Mouse (Mus musculus) left cerebral cortex, adult 18-20 months (tissue): Measurements from ENCODE around the gene Ankrd52. TPM values are rescaled to one million over a fixed set of nuclear protein-coding genes. Genes with fewer than 3 reads are reported as not detected.

Experiments
- DNase-seq, 2 experiments: peaks; one replicate each; pipeline ENCODE4 v3.0.0; 2021 to 2022; ENCODE audit warnings: low spot score in 2 of 2, mixed read lengths in 1 of 2
- microRNA-seq, 2 experiments: library from miRNA; unstranded; fragments of <30 nt; microRNA quantifications; one replicate each; pipeline ENCODE4 v1.2.0; 2021
- total RNA-seq, 2 experiments: library from RNA; stranded (reverse); gene quantifications; 2 replicates each; pipeline ENCODE4 v1.2.3; 2021

The Ankrd52 gene
- total RNA-seq, 2 experiments from 2014 or later: 51.0 to 52.2 TPM

DNA sequence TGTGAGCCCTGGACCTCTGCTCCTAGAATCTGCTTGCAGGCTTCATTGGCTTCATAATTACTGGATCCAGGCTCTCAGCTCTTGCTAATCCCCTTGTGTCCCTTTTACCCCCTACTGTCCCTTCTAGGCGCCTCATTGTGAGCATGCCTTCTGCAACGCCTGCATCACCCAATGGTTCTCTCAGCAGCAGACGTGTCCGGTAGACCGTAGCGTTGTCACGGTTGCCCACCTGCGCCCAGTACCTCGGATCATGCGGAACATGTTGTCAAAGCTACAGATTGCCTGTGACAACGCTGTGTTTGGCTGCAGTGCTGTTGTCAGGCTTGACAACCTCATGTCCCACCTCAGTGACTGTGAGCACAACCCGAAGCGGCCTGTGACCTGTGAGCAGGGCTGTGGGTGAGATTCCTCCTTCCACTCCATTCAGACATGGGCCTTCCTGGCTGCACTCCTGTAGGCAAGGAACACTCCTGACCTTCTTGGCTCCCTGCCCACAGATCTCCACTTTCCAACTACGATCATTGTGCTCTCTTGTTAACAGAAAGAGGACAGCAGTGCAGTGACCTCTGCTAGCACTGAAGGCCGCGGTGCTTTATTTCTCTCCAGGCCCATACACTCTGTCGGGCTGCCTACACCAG, 58.4 kb downstream of the Ankrd52 start:
- no peak for DNase-seq

DNA sequence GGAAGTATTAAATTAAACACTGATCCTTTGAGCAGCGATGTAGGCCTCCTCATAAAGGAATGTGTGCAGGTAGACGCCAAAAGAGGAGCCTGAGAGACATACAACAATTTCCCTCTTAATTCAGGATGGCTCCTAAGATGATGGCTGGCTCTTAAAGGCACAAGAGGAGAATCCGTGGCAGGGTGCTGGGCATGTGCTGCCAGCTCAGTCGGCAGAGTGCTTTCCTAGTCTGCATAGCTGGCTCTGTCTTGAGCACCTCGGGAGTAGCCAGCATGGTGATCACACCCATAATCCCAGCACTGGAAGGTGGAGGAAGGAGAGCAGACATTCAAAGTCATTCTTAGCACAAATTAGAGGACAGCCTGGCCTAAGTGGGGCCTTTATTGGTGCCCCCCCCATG, 59.0 kb downstream of the Ankrd52 start:
- DNase-seq: no peak

- no peak for DNase-seq
Observed at GRCm38 (mm10) chr10:128436376-128436775, 59.5 kb downstream of the Ankrd52 start.

GRCm38 (mm10) chr10:128438675-128439279, 61.9 kb downstream of the Ankrd52 start:
- DNase-seq: no peak

GRCm38 (mm10) chr10:128440407-128440806, 63.5 kb downstream of the Ankrd52 start:
- no peak for DNase-seq

DNA sequence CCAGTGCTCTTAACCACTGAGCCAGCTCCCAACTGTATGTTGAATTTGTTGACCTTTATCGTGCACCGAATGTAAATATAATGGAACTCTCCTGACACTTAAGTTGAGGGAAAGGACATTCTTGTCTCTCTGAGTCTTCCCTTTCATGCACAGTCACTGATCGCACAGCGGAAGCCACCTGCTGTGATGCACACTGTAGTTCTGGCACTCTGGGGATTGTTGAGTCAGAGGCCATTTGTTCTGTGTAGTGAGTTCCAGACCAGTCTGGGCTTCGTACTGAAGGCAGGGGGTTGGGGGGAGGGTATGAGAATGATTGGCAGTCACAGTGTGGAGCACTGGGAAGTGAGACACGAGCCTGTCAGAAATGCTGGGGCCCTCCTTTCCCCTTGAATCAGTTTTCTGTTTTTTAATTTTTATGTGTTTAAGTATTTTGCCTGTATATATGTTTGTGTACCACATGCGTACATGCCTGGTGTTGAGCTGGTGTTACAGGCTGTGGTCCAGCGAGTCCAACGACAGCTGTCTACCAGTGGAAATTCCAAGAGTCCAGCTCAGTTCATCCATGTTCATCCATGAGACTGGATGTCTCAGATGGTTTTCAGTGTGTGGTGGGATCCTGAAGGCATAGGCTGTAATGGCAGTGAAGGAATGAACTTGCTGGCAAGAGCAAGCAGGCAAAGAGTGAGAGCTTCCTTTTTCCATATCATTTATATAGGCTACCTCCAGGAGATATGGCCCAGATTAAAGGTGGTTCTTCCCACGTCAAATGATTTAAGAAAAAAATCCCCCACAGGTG, 64.6 kb downstream of the Ankrd52 start:
- no peak for DNase-seq

- DNase-seq: no peak
Observed at GRCm38 (mm10) chr10:128442718-128443117, 65.8 kb downstream of the Ankrd52 start.

DNA sequence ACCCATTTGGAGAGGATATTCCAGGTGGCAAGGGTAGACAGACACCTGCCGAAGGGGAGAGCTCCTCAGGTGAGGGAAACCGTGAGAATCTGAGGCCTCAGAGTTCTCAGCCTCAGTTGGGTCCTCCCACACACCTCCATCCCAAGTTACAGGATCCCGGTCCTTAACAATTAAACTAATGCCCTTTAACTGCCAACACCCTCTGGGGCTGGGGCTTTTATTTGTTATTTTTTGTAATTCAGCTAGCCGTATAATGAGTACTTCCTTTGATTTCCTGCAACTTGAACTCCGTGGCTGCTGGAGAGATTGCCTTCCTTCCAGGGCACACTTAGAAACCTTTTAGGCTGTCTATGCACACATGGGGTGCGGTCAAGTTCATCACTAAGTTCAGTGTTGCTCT, 67.4 kb downstream of the Ankrd52 start:
- DNase-seq: no peak

DNA sequence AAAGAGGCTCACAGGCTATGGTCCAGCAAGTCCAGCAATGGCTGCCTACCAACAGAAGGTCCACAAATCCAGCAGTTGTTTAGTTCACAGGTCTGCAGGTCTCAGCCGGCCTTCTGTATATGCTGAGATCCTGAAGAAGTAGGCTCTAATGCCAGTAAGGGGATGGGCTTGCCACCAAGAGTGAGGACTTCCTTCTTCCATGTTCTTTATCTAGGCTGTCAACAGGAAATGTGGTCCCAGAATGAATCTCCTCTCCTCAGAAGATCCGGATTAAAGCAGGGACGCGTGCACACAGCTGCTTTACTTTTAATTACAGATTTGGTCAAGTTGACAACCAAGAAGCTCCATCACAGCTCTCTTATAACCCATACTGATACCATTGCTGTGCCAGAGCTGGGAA, 68.5 kb downstream of the Ankrd52 start:
- no peak for DNase-seq

GRCm38 (mm10) chr10:128451014-128451413, 74.1 kb downstream of the Ankrd52 start:
- DNase-seq: no peak

DNA sequence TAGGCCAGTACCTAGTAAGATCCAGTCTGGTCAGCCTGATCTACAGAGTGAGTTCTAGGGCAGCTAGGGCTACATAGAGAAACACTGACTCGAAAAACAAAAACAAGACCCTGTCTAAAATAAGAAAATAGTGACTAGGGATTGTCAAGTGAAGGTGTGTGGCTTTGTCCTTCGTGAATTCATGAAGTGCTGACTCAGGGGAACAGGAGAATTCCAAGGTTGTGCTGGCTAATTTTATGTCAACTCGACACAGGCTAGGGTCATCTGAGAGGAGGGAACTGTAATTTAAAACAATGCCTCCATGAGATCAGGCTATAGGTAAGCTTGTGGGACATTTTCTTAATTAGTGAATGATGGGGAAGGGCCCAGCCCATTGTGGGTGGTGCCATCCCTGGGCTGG, 77.6 kb downstream of the Ankrd52 start:
- DNase-seq: no peak

DNA sequence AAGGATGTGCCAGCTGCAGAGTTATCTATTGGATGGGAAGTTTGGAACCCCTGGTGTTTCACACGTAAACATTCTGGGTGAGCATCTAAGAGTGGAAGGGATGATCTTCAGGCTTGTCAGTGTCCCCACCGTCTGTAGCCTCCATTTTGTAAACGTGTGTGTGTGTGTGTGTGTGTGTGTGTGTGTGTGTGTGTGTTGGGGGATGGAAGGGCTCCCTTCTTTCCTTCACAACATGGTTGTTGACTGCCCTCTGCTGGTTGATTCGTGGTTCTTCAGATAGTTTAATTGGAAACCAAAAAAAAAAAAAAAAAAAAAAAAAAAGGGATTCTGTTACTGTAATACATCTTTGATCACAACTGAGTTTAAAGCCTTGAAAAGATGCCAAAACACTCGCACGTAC, 78.4 kb downstream of the Ankrd52 start:
- DNase-seq: peak; percentile 62 to 67

- DNase-seq: no peak
Observed at GRCm38 (mm10) chr10:128457676-128458075, 80.8 kb downstream of the Ankrd52 start.

Small RNAs within 50 kb of the gene (microRNA-seq; reads per million reads assigned to microRNA genes)
- gene Gm25361 (0 reads per million in 2 experiments), gene Gm26308 (0 reads per million in 2 experiments), gene Mir6914 (1.2 to 1.5 reads per million in 2 experiments), gene Mir6915 (8.9 to 11.2 reads per million in 2 experiments), gene Mir8105 (0.99 to 2.5 reads per million in 2 experiments)

Other genes with a start within 250 kb of the Ankrd52 start
- 10 to 100 TPM; 14.9 to 15.4 TPM for gene Rbms2, start 196.8 kb upstream of the Ankrd52 start, total RNA-seq
- gene Gls2, start 182.7 kb upstream of the Ankrd52 start, total RNA-seq: 10 to 100 TPM; 33.0 to 39.9 TPM
- gene Spryd4, start 165.3 kb upstream of the Ankrd52 start, total RNA-seq: 10 to 100 TPM; 10.4 to 10.8 TPM
- gene Mip, start 151.3 kb upstream of the Ankrd52 start, total RNA-seq: not detected
- 1 to 10 TPM; 7.0 to 9.2 TPM for gene Timeless, start 145.1 kb upstream of the Ankrd52 start, total RNA-seq
- not detected for gene Apon, start 123.0 kb upstream of the Ankrd52 start, total RNA-seq
- not detected for gene Apof, start 108.4 kb upstream of the Ankrd52 start, total RNA-seq
- 10 to 100 TPM; 28.2 to 29.9 TPM for gene Stat2, start 106.6 kb upstream of the Ankrd52 start, total RNA-seq
- not detected for gene Il23a, start 78.4 kb upstream of the Ankrd52 start, total RNA-seq
- gene Pan2, start 73.8 kb upstream of the Ankrd52 start, total RNA-seq: 10 to 100 TPM; 12.7 to 15.2 TPM
- gene Cnpy2, start 54.7 kb upstream of the Ankrd52 start, total RNA-seq: 10 to 100 TPM; 65.8 to 68.7 TPM
- 100 to 1,000 TPM; 222 to 232 TPM for gene Cs, start 39.4 kb upstream of the Ankrd52 start, total RNA-seq
- gene Coq10a, start 8.1 kb upstream of the Ankrd52 start, total RNA-seq: 10 to 100 TPM; 58.5 to 60.4 TPM
- not detected for gene Slc39a5, start 24.1 kb downstream of the Ankrd52 start, total RNA-seq
- 10 to 100 TPM; 81.2 to 85.5 TPM for gene Nabp2, start 34.4 kb downstream of the Ankrd52 start, total RNA-seq
- gene Rnf41, start 34.5 kb downstream of the Ankrd52 start, total RNA-seq: 10 to 100 TPM; 78.9 to 81.5 TPM
- gene Smarcc2, start 82.1 kb downstream of the Ankrd52 start, total RNA-seq: 100 to 1,000 TPM; 265 to 267 TPM
- 100 to 1,000 TPM; 576 to 616 TPM for gene Myl6, start 117.0 kb downstream of the Ankrd52 start, total RNA-seq
- gene Myl6b, start 121.6 kb downstream of the Ankrd52 start, total RNA-seq: 10 to 100 TPM; 31.5 to 34.9 TPM
- gene Esyt1, start 148.8 kb downstream of the Ankrd52 start, total RNA-seq: 10 to 100 TPM; 13.1 to 13.2 TPM
- gene Zc3h10, start 170.7 kb downstream of the Ankrd52 start, total RNA-seq: 10 to 100 TPM; 15.9 to 20.7 TPM
- gene Rpl41, start 172.2 kb downstream of the Ankrd52 start, total RNA-seq: 1,000 to 10,000 TPM; 1,493 to 1,582 TPM
- gene Pa2g4, start 188.9 kb downstream of the Ankrd52 start, total RNA-seq: 10 to 100 TPM; 58.3 TPM
- gene Erbb3, start 212.5 kb downstream of the Ankrd52 start, total RNA-seq: 1 to 10 TPM; 5.1 to 5.2 TPM
- gene Rps26, start 249.6 kb downstream of the Ankrd52 start, total RNA-seq: 100 to 1,000 TPM; 232 to 257 TPM